Mouse (Mus musculus): ENCODE results near the gene Lmln. TPM values are rescaled to one million over a fixed set of nuclear protein-coding genes. Genes with fewer than 3 reads are reported as not detected.

Gene Lmln
- polyA plus RNA-seq, 1 experiment, result not detected

DNA sequence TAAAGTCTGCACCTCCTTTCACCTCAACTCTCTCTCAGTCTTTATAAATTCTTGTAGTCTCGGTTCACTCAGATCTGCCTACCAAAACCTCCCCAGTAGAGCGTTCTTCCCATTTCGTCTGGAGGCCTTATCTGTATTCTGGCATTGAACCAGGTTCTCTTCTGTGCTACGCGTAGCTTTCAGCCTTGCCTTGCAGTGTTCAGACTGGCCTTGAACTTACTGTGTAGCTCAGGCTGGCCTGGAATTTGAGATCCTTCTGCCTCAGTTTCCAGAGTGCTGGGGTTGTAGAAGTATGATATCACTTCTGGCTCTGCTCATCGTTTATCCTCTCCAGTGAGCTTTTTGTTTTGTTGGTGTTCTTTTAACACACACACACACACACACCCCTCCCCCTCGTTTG is 946 bp downstream of the Lmln start:
- Histone ChIP-seq H3K4me3 (ENCODE audit: insufficient read depth, low read depth, low read length) (peak overlapping the region; percentile 9; the same call in 1 of the 2 replicates), H3K4me1 (ENCODE audit: control insufficient read depth, insufficient read depth, low read length) (peaks cover 2% of the 10 kb centered on the region), H3K27ac (ENCODE audit: insufficient read depth, low read depth, low read length) (no peak overlapping the region)
- TF ChIP-seq POLR2A (IDR thresholded peaks at IDR 0.05; ENCODE audit: insufficient read depth, low read depth, low read length), result no peak
- TF ChIP-seq CTCF (IDR thresholded peaks at IDR 0.05; ENCODE audit: insufficient read depth, low read depth, low read length), result no peak
- 5% methylated on average over 7 of the region's 7 CpGs for WGBS

- no peak for TF ChIP-seq POLR2A (IDR thresholded peaks at IDR 0.05; ENCODE audit: insufficient read depth, low read depth, low read length)
- WGBS, result 82% methylated on average over 9 of the region's 9 CpGs
- Histone ChIP-seq H3K4me1 (ENCODE audit: control insufficient read depth, insufficient read depth, low read length) (peaks cover 2% of the 10 kb centered on the region), H3K4me3 (ENCODE audit: insufficient read depth, low read depth, low read length) (no peak overlapping the region), H3K27ac (ENCODE audit: insufficient read depth, low read depth, low read length) (no peak overlapping the region)
Observed at GRCm38 (mm10) chr16:33064636-33065035, 2.3 kb downstream of the Lmln start.

DNA sequence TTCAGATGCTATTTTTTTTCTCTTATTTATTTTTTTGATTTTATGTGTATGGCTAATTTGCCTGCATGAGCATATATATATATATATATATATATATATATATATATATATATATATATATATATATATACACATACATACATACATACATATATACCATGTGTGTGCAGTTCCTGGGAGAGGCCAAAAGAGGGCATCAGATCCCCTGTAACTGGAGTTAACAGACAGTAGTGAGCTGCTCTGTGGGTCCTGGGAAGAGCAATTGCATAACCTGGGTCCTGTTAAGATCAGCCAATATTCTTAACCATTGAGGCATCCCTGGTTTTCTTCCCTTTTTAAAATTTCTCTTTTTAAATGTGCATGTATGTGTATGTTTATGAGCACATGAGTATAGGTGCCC is 8.6 kb downstream of the Lmln start:
- no peak overlapping the region for H3K4me3 ChIP-seq (ENCODE audit: insufficient read depth, low read depth, low read length)
- H3K4me1 ChIP-seq (ENCODE audit: control insufficient read depth, insufficient read depth, low read length), result no peaks in the 10 kb centered on the region
- no peak for TF ChIP-seq CTCF (IDR thresholded peaks at IDR 0.05; ENCODE audit: insufficient read depth, low read depth, low read length)
- no peak for TF ChIP-seq POLR2A (IDR thresholded peaks at IDR 0.05; ENCODE audit: insufficient read depth, low read depth, low read length)

DNA sequence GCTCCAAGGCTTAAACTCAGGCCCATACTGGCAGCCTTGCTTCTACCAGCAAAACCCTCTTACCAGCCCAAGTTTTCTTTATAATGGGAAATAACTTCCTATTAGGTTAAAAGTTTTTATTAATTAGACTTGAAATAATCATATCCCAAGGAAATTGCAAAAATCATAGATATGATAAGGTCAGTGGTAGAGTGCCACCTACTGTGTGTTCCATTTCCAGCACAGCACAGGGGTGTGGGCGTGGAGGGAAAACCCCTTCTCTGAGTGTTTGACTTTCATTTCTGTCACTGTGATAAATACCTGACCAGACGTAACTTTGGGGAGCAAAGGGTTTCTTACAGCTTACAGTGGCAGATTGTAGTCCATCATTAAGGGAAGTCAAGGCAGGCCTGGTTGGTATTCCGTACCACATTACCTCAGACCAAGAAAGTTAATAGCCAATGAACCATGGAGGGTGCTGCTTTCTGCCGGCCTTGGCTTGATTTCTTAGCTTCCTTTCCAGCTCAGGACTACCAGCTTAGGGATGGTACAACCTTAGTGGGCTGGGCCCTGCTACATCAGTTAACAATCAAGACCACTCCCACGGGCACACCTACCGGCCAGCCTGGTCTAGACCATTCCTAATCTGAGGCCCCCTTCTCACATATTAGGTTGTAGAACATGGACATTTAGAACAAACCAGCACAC is 10.7 kb downstream of the Lmln start:
- H3K4me1 ChIP-seq (ENCODE audit: control insufficient read depth, insufficient read depth, low read length), result no peaks in the 10 kb centered on the region
- WGBS, result 92% methylated on average over 6 of the region's 6 CpGs
- H3K27ac ChIP-seq (ENCODE audit: insufficient read depth, low read depth, low read length), result no peak overlapping the region
- H3K4me3 ChIP-seq (ENCODE audit: insufficient read depth, low read depth, low read length), result no peak overlapping the region
- TF ChIP-seq POLR2A (IDR thresholded peaks at IDR 0.05; ENCODE audit: insufficient read depth, low read depth, low read length) (no peak), CTCF (IDR thresholded peaks at IDR 0.05; ENCODE audit: insufficient read depth, low read depth, low read length) (no peak)

More for the DNA sequence above, 8.6 kb downstream of the Lmln start:
- no peak overlapping the region for H3K27ac ChIP-seq (ENCODE audit: insufficient read depth, low read depth, low read length)

DNA sequence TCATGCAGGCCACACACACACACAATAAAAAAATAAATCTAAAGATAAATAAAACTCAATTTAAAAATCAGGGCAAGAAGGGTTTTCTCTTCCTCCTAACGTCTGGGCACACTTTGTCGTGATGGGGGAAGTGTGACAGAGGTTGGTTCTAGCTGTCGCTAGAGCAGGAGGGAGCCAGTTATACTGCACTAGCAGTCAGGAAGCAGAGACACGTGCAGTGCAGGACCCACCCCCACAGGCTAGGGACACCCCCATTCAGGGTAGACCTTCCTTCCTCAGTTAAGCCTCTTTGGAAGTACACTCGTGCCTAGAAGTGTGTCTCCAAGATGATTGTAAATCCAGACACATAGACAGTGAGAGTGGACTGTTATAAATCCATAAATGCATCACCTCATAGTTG is 12.6 kb downstream of the Lmln start:
- H3K4me1 ChIP-seq (ENCODE audit: control insufficient read depth, insufficient read depth, low read length), result no peaks in the 10 kb centered on the region
- no peak overlapping the region for H3K27ac ChIP-seq (ENCODE audit: insufficient read depth, low read depth, low read length)
- WGBS, result 78% methylated on average over 5 of the region's 5 CpGs
- no peak overlapping the region for H3K4me3 ChIP-seq (ENCODE audit: insufficient read depth, low read depth, low read length)
- no peak for TF ChIP-seq POLR2A (IDR thresholded peaks at IDR 0.05; ENCODE audit: insufficient read depth, low read depth, low read length)
- no peak for TF ChIP-seq CTCF (IDR thresholded peaks at IDR 0.05; ENCODE audit: insufficient read depth, low read depth, low read length)

GRCm38 (mm10) chr16:33076078-33076477 is 13.8 kb downstream of the Lmln start:
- no peak for TF ChIP-seq POLR2A (IDR thresholded peaks at IDR 0.05; ENCODE audit: insufficient read depth, low read depth, low read length)
- no peak for TF ChIP-seq CTCF (IDR thresholded peaks at IDR 0.05; ENCODE audit: insufficient read depth, low read depth, low read length)
- Histone ChIP-seq H3K4me1 (ENCODE audit: control insufficient read depth, insufficient read depth, low read length) (no peaks in the 10 kb centered on the region), H3K4me3 (ENCODE audit: insufficient read depth, low read depth, low read length) (no peak overlapping the region), H3K27ac (ENCODE audit: insufficient read depth, low read depth, low read length) (no peak overlapping the region)
- 79% methylated on average over 6 of the region's 6 CpGs for WGBS

GRCm38 (mm10) chr16:33077069-33077627 is 14.8 kb downstream of the Lmln start:
- no peak overlapping the region for H3K4me3 ChIP-seq (ENCODE audit: insufficient read depth, low read depth, low read length)
- H3K4me1 ChIP-seq (ENCODE audit: control insufficient read depth, insufficient read depth, low read length), result no peaks in the 10 kb centered on the region
- TF ChIP-seq POLR2A (IDR thresholded peaks at IDR 0.05; ENCODE audit: insufficient read depth, low read depth, low read length), result no peak
- no peak for TF ChIP-seq CTCF (IDR thresholded peaks at IDR 0.05; ENCODE audit: insufficient read depth, low read depth, low read length)
- H3K27ac ChIP-seq (ENCODE audit: insufficient read depth, low read depth, low read length), result no peak overlapping the region
- WGBS, result 84% methylated on average over 5 of the region's 5 CpGs

GRCm38 (mm10) chr16:33080063-33080462 is 17.7 kb downstream of the Lmln start:
- TF ChIP-seq POLR2A (IDR thresholded peaks at IDR 0.05; ENCODE audit: insufficient read depth, low read depth, low read length), result no peak
- TF ChIP-seq CTCF (IDR thresholded peaks at IDR 0.05; ENCODE audit: insufficient read depth, low read depth, low read length), result no peak
- H3K4me1 ChIP-seq (ENCODE audit: control insufficient read depth, insufficient read depth, low read length), result no peaks in the 10 kb centered on the region
- no peak overlapping the region for H3K4me3 ChIP-seq (ENCODE audit: insufficient read depth, low read depth, low read length)
- 90% methylated on average over 7 of the region's 7 CpGs for WGBS
- H3K27ac ChIP-seq (ENCODE audit: insufficient read depth, low read depth, low read length), result no peak overlapping the region

DNA sequence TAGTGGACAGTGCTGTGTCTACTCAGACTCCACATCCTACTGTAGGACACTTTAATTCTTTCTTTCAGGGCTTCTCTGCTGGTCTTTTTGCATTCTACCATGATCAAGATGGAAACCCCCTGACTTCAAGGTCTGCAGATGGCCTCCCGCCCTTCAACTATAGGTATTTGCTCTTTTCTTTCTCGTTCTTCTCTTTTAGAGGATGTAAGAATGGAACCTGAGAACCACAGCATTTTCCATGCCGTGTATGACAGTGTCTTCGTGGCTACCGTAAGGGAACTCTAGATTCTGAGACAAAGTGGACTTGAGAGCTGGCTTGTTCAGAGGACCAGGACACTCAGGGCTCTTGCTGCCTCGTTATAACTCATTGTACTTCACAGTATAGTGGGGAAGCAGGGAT is 20.6 kb downstream of the Lmln start:
- H3K27ac ChIP-seq (ENCODE audit: insufficient read depth, low read depth, low read length), result no peak overlapping the region
- TF ChIP-seq CTCF (IDR thresholded peaks at IDR 0.05; ENCODE audit: insufficient read depth, low read depth, low read length) (no peak), POLR2A (IDR thresholded peaks at IDR 0.05; ENCODE audit: insufficient read depth, low read depth, low read length) (no peak)
- 89% methylated on average over 6 of the region's 6 CpGs for WGBS
- no peak overlapping the region for H3K4me3 ChIP-seq (ENCODE audit: insufficient read depth, low read depth, low read length)
- H3K4me1 ChIP-seq (ENCODE audit: control insufficient read depth, insufficient read depth, low read length), result no peaks in the 10 kb centered on the region

Data from olfactory bulb, adult 2 months (tissue).